Mouse (Mus musculus): ENCODE results near the gene Rnf222.

Rnf222 gene

DNA sequence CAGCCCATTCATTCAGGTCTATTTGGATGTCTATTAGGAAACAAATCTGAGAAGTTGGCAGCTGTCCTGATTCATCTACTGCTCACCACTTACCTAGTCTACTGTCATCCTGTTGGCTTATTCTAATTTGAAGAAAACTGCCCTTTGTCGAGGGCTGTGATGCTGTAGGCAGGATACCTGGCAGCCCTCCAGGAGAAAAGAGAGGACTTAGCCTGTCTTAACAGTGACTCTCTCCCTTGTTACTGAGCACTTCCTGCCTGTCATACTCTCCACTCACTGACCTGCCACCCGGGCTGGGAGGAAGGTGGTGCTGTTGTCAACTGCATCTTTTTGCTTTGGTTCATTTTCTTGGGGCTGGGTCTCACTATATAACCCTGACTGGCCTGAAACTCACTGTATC lies 2.3 kb downstream of the Rnf222 start:
- DNase-seq: no peak

DNA sequence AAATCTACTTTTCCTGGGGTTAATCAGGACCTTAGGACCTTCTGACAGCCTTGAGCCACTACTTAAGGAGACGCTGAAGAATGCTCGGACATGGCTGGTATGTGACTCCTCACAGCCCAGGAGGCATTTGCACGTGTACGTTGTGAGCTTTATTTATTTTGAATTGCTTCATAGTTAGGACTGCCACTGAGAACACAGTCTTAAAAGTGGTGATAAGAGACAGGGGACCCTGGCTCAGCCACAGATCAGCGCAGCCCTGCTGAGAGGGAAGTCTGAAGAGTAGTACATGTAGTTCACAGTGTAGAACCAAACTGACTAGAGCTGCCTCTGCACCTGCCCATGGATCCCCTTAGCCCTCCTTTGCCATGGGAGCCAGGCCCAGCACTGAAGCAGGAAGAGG lies 3.5 kb downstream of the Rnf222 start:
- no peak for DNase-seq

DNA sequence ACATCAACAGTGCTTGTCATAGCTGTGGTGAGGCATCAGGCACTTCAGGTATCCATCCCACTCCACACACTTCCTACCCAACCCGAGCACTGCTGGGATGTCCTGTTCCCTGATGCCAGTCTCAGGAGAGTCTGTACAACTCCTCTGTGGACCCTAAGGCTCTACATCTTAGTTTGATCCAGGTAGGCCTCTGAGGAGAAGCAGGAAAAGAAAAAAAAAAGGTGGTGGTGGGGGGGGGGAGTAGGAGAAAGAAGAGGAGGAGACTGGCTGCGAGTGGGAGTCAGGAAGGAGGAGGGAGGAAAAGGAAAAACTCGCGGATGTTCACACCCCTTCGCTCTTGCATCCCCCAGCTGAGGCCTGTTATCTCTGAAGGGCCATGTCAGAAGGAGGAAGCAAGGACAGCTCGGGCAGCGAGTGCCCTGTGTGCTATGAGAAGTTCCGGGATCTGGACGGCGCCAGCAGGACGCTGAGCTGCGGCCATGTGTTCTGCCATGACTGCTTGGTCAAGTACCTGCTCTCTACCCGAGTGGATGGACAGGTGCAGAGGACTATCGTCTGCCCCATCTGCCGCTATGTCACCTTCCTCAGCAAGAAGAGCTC lies 4.0 kb downstream of the Rnf222 start:
- no peak for DNase-seq

DNA sequence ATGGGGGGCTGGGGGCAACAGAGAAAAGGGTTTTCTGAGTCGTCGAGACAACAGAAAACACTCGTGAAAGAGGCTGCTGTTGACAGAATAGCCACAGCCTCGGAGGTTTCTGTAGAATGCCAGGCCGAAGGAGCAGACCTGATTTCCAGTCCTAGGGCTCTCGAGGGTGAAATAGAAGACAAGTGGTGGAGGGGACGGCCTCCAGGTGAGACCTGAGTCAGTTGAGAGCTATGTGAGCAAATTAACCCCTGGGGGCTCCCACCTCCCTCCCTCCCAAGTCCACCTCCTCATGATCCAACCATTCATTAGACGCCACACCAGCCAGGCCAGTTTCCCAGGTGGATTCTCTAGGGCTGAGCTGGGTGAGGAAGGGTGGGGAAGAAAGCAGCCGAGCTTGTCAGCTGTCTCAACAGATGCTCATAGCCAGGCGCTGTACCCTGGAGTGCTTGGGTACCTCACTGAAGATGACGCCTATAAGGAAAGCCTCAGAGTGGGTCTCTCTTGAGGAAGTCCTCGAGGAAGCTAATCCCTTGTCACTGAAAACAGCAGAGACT lies 5.6 kb downstream of the Rnf222 start:
- no peak for DNase-seq

DNA sequence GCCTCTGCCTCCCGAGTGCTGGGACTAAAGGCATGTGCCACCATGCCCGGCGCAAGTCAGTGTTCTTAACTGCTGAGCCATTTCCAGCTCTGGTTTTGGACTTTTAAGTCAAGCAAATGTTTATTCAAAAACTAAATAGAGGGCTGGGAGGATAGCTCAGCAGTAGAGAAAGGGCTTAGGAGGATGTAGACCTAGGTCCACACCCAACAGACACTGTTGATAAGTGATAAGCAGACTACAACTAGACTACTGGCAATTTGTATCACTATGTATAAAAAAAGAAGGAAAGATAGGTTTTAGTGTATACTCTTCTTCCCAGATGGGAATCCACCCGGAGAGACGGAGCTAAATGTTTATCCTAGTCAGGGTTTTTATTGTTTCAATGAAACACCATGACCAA lies 7.9 kb downstream of the Rnf222 start:
- DNase-seq: no peak

DNA sequence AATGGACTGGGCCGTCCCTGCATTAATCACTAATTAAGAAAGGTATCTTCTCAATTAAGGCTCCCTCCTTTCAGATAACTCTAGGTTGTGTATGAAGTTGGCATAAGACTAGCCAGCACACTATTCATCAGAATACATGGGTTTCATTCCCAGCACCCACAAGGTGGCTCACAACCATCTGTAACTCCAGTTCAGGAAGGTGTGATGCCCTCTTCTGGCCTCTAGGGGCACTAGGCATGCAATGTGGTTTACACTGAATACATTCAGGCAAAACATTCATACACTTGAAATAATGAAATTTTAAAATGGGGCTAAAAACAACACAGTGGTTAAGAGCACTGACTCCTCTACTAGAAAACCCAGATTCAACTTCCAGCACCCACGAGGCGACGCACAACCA lies 8.8 kb downstream of the Rnf222 start:
- DNase-seq: peak; percentile 70

DNA sequence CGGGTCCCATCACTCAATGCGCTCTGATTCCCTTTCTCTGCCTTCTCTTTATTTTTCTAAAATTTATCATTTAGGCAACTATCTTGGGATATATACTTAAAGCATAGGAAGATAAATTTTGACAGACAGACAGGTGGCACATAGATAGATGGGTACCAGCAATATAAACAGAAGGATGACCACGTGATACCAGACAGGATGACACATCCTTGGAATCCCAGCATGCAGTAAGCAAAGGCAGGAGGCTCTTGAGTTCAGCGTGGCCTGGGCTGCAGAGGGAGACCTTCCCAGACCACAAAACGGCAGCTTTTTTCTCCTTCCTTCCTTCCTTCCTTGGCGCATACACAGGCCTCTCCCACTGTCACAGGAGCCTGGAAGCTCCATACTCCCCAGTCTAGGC lies 9.5 kb downstream of the Rnf222 start:
- DNase-seq: no peak

DNA sequence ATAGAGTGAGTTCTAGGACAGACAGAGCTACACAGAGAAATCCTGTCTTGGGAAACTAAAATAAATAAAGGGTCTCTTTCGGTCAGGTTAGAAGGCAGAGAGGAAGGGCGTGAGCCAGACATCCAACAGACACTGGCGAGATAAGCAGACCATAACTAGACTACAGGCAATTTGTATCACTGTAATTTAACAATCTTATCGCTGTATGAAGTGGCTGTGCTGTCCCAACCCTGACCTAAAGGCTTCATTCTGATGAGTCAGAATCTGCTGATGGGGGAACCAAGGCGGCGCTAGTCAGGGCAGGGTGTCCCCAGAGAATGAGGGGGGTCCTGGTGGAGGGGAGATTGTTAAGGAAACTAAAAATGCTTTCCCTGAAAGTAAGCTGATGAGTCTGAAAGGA lies 10.4 kb downstream of the Rnf222 start:
- DNase-seq: no peak

DNA sequence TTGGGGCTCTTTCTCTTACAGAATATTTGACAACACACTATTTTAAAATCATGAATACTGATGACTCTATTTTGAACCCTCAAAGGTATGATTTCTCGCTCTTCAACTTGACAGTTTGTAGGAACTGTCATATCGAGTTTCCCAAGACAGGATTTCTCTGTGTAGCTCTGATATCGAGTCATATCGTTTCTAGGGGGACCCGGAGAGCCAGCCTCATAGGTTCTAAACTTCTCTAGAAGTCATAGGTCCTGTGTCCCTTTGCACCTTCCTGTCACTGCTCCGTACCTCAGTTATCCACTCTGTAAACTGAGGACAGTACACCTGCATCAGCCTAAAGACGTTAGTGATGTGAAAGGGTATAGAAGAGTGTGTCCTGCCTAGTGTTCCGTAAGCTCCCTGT lies 11.5 kb downstream of the Rnf222 start:
- DNase-seq: no peak

DNA sequence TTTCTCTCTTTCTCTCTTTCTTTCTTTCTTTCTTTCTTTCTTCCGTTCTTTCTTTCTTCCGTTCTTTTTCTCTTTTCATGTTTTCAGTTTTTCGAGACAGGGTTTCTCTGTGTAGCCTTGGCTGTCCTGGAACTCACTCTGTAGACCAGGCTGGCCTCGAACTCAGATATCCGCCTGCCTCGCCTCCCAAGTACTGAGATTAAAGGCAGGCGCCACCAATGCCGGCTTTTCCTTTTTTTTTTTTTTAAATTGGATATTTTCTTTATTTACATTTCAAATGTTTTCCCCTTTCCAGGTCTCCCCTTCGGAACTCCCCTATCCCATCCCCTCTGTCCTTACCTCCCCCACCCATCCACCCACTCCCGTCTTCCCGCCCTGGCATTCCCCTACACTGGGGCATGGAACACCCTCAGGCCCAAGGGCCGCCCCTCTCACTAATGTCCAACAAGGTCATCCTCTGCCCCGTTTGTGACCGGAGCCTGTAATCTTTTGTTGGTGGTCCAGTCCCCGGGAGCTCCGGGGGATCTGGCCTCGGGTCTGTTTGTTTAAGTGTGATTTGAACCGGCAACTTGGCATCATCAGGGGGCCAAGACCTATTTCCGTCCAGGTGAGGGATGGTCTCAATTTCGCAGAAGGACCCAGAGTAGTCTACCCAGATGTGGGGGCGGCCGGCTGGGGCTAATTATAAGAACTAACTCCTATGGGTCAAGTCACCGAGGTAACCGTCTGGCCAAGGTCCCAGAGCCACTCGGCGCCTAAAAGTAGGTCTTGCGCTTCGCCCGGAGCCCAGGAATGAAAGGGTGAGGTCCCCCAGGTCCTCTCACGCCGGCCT lies 12.4 kb downstream of the Rnf222 start:
- no peak for DNase-seq

DNA sequence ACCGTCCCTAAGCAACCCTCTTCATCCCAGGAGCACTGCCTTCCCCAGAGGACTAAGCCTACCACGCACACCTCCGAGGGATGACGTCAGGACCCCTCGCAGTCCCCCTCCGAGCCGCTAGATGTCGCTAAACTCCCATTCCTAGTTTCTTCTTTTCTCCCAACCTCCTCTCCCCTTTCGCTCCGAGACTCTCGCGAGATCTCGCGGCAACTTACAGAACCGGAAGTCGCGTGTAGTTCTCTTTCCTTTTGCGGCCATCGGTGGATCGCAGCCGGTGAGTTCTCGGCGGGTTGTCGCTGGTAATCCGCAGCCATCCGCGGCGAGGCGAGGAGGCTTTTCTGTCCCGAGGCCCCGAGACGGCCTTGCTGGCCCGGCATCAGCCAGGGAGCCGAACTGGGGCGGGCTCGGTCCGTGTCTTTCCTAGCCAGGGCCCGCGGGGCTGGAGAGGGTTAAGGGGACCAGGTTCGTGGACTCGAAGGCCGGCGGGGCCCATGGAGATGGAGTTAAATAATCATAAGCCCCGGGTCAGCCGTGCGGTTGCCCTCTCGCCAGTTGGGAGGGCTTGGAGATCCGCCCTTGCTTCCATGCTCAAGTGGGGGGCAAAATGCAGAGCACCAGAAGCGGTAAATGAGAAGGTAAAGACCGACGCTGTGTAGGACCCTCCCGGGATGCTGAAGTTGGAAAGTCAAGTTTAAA lies 13.1 kb downstream of the Rnf222 start, which contains the start of gene Rpl26:
TSS of gene Rpl26 (plus strand) at position 233 of the 696 bp plus-strand sequence.
- peak; percentile 99 for DNase-seq

DNA sequence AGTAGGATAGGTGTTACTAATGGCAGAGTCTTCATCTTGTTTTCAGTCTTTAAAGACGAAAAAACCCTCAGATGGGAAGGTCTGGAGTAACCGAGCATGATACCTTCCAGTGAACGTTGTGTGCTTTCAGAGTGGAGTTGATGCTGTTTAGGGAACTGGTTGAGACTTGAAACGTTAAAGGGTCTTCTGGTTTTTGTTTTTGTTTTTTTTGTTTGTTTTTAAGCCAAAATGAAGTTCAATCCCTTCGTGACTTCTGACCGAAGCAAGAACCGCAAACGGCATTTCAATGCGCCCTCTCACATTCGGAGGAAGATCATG lies 13.7 kb downstream of the Rnf222 start:
- no peak for DNase-seq

DNA sequence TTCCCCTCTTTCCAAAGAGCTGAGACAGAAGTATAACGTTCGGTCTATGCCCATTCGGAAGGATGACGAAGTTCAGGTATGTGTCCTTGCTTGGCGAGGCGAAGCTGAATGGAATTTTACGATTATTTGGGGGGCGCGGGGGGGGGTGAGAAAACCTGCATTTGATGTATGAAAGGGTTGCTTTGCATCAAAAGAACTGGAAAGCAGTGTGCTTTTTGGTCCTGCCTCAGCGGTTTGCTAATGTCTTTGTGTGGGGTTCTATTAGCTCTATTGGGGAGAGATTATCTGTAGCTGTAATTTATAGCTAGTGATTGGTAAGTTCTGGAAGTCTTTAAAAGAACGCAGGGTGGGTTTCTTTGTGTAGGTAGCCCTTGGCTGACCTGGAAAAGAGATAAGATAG lies 14.0 kb downstream of the Rnf222 start:
- DNase-seq: no peak

DNA sequence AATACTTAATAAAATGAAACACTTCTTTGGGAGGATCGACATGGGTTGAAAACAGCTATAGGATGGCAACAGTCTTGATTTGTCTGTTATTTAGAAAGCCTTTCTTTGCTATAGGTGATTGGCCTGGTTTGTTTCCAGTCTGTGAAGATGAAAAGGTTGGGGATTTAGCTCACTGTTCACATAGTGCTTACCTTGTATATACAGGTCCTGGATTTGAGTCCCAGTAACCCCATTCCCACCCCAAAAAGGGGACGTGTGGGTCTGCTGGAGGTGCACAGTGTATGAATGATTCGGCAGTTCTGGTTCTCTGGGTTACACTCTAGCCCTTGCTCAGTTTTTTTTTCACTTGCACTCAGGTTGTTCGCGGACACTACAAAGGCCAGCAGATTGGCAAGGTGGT lies 14.5 kb downstream of the Rnf222 start:
- DNase-seq: no peak

DNA sequence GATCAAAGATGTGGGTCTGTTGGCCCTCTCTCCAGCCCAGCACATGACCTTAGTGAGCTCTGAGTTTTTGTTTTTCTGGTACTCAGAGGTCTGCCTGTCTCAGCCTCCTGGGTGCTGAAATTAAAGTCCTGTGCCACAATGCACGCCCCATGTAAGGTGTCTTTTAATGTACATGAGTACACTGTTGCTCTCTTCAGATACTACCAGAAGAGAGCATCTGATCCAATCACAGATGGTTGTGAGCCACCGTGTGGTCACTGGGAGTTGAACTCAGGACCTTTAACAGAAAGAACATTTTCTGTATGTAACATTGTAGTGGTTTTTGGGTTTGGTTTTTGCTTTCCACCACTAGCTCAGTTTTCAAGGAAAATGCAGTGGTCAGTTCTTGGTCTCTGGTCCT lies 15.4 kb downstream of the Rnf222 start:
- no peak for DNase-seq

DNA sequence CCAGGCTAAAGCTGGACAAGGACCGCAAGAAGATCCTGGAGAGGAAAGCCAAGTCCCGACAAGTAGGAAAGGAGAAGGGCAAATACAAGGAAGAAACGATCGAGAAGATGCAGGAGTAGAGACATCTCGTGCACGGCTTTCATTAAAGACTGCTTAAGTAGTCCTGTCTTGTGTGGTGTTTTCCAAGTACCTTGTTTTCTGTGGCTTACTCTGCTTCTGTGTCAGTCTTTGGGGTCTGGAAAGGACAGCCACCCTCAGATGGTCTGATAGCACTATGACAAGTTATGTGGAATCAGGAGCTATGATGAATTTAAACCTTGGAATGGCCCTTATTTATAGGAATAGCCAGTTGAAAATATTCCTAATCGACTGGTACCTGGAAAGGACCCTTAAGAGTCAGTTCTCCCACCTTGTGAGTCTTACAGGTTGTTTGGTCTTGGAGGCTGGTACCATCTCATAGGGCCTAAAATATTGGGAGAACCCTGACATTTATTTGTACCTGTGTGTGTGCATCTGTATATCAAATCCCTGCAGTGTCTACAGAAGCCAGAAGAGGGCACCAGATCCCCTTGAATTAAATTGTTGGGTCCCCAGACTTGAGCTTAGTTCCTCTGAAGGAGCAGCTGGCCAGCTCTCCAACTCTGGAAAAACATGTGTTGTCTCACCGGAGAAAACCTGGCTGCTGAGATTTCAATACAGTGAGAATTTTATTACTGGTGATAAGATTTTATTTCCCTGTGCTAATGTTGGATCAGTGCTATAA lies 16.2 kb downstream of the Rnf222 start:
- DNase-seq: peak; percentile 92

DNA sequence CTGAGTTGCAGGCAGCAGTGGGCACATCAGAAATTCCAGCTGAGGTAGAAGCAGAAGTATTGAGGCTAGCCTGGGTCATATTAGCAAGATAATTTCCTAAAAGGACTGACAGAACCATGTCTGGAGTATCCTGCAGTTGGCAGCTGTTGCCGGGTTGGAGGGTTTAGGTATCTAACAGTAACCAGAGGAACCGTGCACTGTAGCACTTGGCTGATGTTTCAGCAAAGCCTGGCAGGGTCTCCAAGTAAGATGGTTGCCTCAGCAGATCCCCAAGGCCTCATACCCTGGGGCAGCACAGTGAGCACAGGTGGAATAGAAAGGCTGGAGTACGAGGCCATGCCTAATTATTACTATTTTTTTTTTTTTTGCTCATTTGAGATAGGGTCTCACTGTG lies 16.8 kb downstream of the Rnf222 start:
- no peak for DNase-seq

DNA sequence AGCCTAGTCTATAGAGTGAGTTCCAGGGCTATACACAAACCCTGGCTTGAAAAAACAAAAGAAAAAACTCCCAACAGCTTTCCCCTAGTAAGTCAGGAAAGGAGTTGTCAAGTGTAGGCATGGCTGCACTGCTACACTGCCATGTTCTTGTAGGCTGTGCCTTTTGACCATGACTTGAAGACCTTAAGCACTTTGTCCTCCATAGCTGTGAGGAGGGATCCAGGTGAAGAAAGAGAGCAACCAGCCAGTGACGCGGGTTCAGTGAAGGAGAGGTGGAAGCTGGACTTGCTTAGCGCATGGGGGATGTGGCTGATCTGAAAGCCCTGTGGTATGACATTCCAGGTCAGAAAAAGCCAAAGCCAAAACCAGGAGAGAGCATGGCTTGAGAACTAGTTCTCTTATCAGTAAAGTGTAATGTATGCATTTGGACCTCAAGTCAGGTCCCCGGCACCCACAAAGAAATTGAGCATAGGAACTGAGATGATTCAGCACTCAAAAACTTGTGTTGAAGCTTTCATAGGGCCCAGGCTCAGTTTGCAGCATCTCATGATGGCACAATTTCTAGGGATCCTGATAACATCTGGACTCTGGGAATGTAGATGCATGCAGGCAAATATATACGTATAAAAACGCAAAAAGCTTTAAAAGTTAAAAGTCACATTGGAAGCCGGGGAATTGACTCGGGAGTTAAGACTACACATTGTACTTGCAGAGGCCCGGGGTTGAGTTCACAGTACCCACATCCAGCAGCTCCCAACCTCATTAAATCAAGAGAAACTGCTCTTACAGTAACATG lies 17.5 kb downstream of the Rnf222 start:
- DNase-seq: no peak

DNA sequence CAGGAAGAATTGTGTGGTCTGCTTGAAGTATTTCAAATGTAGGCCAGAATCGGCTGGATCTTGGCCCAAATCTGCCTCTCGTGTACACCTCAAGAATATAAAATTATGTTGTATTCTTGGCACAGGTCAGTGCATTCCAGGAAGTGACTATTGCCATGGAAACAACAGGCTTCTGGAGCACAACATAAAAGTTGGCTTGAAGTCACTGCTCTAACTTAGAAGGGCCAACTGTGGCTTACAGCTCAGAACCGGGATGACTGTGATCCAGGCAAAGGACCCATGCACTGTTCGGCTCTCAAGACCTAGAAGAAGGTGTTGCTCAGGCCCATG lies 18.1 kb downstream of the Rnf222 start:
- DNase-seq: peak; percentile 35

DNA sequence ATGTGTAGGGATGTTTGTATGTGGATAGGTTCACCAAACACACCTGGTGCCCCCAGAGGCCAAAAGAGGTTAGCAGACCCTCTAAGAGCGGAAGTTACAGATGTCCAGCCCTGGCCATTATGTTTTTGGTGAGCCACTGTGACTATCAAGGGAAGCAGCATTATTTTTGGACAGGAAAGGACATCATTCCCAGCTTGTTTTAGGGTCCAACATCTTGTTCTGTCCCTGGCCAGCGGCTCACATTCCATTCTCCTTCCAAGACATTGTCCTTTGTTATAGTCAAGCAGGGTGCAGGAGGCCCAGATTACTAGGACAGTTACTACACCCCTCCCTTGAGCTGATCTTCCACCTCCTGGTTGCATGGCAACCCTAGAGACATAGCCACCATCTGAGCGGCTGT lies 18.9 kb downstream of the Rnf222 start:
- no peak for DNase-seq

DNA sequence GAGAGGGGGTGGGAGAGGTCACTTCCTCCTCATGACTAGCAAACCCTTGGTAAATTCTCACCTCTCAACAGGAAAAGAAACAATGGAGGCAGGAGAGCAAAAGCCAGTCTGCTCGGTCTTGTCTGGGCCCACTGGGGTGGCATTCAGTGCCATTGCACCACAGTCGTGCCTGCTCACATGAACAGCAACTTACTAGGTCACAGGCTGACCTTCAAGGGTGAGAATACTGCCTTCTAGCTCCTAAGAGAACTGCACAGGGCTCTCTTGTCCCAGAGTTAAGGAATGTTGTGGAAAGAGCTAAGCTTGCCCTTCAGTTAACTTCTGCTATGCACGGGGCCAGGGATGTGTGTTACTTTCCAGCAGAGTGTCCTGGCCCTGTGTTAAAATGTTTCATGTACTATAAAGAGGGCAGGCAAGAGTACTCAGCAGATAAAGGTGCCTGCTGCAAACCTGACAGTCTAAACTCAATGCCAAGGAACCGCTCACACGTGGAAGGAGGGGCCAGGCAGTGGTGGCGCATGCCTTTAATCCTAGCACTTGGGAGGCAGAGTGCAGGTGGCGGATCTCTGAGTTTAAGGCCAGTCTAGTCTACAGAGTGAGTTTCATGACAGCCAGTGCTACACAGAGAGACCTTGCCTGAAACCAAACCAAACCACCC lies 20.6 kb downstream of the Rnf222 start:
- peak; percentile 44 for DNase-seq

All from kidney, adult 9 months (tissue).